Mouse (Mus musculus) lung, embryonic 14.5 days (tissue): ENCODE results near the gene Nup93. TPM values are rescaled to one million over a fixed set of nuclear protein-coding genes. Genes with fewer than 3 reads are reported as not detected.

ENCODE experiments used
- ATAC-seq: fragments of 200-750 bp; cut with Nextera tagmentation; 2 replicates; pipeline ENCODE4 v1.8.0; 2017; ENCODE audit warnings: mild to moderate bottlenecking, moderate TSS enrichment, moderate library complexity; ENCODE audit not compliant: insufficient read depth
- DNase-seq: peaks from one replicate; pipeline ENCODE4 v3.0.0-alpha.2; 2015
- H3K27ac ChIP-seq: fragments of 300-500 bp; sonication (generic); 2 replicates; pipeline ENCODE4 v1.5.1; 2014; ENCODE audit warnings: low read depth, mild to moderate bottlenecking, moderate library complexity
- H3K27me3 ChIP-seq: fragments of 300-500 bp; sonication (generic); 2 replicates; pipeline ENCODE4 v1.6.1; 2014; ENCODE audit warnings: low read length, control low read depth; ENCODE audit not compliant: insufficient read depth
- H3K36me3 ChIP-seq: fragments of 300-500 bp; sonication (generic); 2 replicates; pipeline ENCODE4 v1.6.1; 2014; ENCODE audit warnings: control low read depth; ENCODE audit not compliant: insufficient read depth
- H3K4me1 ChIP-seq: fragments of 300-500 bp; sonication (generic); 2 replicates; pipeline ENCODE4 v1.6.1; 2014; ENCODE audit warnings: antibody characterized with exemption, control low read depth; ENCODE audit not compliant: insufficient read depth
- H3K4me2 ChIP-seq: fragments of 300-500 bp; sonication (generic); 2 replicates; pipeline ENCODE4 v1.6.1; 2014; ENCODE audit warnings: mild to moderate bottlenecking
- H3K4me3 ChIP-seq: fragments of 300-500 bp; sonication (generic); 2 replicates; pipeline ENCODE4 v1.5.1; 2014; ENCODE audit warnings: low read depth, low read length
- H3K9ac ChIP-seq: fragments of 300-500 bp; sonication (generic); 2 replicates; pipeline ENCODE4 v1.6.1; 2014
- H3K9me3 ChIP-seq: fragments of 300-500 bp; sonication (generic); 2 replicates; pipeline ENCODE4 v1.6.1; 2016; ENCODE audit warnings: low read depth, low read length, control low read depth
- CTCF ChIP-seq: IDR thresholded peaks from 2 replicates; pipeline ENCODE4 v1.5.1; 2016; ENCODE audit warnings: antibody characterized with exemption, low read depth
- WGBS: fragments of 180-500 bp; shearing (Covaris S2); extraction: QIAGEN DNeasy Blood & Tissue Kit; methylation state at CpG from one replicate; pipeline ENCODE4 v1.1.7; 2014; 5-methylcytosine and 5-hydroxymethylcytosine counted together
- polyA plus RNA-seq: library from polyadenylated mRNA; unstranded; fragments of >200 nt; fragmentation: Nextera tagmentation; extraction: Ambion mirVana; gene quantifications from 2 replicates; pipeline ENCODE4 v1.2.1, GENCODE M21; 2014

The Nup93 gene
- polyA plus RNA-seq, 1 experiment from 2014 or later: 126 TPM

- ATAC-seq (no peak), DNase-seq (no peak)
- peak overlapping the region; percentile 81 for H3K4me2 ChIP-seq
- H3K27ac ChIP-seq: 0 out of 2 replicates have a peak overlapping the region, but pooled peaks have one; percentile 18
- H3K4me1 ChIP-seq: peaks cover 3% of the 10 kb centered on the region; the same call in 1 of the 2 replicates
- WGBS: 61% methylated on average over 6 of the region's 6 CpGs
- H3K9ac ChIP-seq: no peak overlapping the region
- H3K36me3 ChIP-seq: no peaks in the 10 kb centered on the region
- no peak for TF ChIP-seq CTCF
- no peaks in the 10 kb centered on the region for H3K27me3 ChIP-seq
- peak overlapping the region; percentile 88 for H3K4me3 ChIP-seq
- no peaks in the 10 kb centered on the region for H3K9me3 ChIP-seq
Measured at GRCm38 (mm10) chr8:94213819-94214218, 545 bp upstream of the Nup93 start.

- no peak for ATAC-seq
- no peak for TF ChIP-seq CTCF
Measured at GRCm38 (mm10) chr8:94227381-94227939, 13.1 kb downstream of the Nup93 start.

GRCm38 (mm10) chr8:94240240-94240751, 25.9 kb downstream of the Nup93 start:
- Histone ChIP-seq H3K4me1 (no peaks in the 10 kb centered on the region), H3K9me3 (no peaks in the 10 kb centered on the region), H3K4me3 (no peak overlapping the region), H3K36me3 (peaks cover 18% of the 10 kb centered on the region; the same call in 1 of the 2 replicates), H3K27me3 (no peaks in the 10 kb centered on the region), H3K4me2 (no peak overlapping the region), H3K27ac (no peak overlapping the region), H3K9ac (no peak overlapping the region)
- DNase-seq: no peak
- no peak for ATAC-seq
- WGBS: 85% methylated on average over 4 of the region's 4 CpGs
- TF ChIP-seq CTCF: no peak

More at GRCm38 (mm10) chr8:94227381-94227939, 13.1 kb downstream of the Nup93 start:
- peaks cover 26% of the 10 kb centered on the region; the same call in 1 of the 2 replicates for H3K36me3 ChIP-seq
- DNase-seq: no peak
- no peaks in the 10 kb centered on the region for H3K9me3 ChIP-seq
- no peak overlapping the region for H3K9ac ChIP-seq
- H3K4me3 ChIP-seq: no peak overlapping the region
- WGBS: 79% methylated on average over 7 of the region's 7 CpGs
- no peaks in the 10 kb centered on the region for H3K4me1 ChIP-seq
- H3K27ac ChIP-seq: no peak overlapping the region
- H3K27me3 ChIP-seq: no peaks in the 10 kb centered on the region
- no peak overlapping the region for H3K4me2 ChIP-seq

GRCm38 (mm10) chr8:94249836-94250435, 35.6 kb downstream of the Nup93 start:
- no peak overlapping the region for H3K9ac ChIP-seq
- H3K9me3 ChIP-seq: no peaks in the 10 kb centered on the region
- no peak for DNase-seq
- H3K27me3 ChIP-seq: no peaks in the 10 kb centered on the region
- H3K36me3 ChIP-seq: 0 out of 2 replicates have a peak, but pooled peaks cover 4% of the 10 kb centered on the region
- TF ChIP-seq CTCF: no peak
- no peak for ATAC-seq
- no peak overlapping the region for H3K4me3 ChIP-seq
- no peaks in the 10 kb centered on the region for H3K4me1 ChIP-seq
- no peak overlapping the region for H3K4me2 ChIP-seq
- H3K27ac ChIP-seq: no peak overlapping the region
- WGBS: 64% methylated on average over 2 of the region's 2 CpGs

GRCm38 (mm10) chr8:94258881-94259280, 44.5 kb downstream of the Nup93 start:
- Histone ChIP-seq H3K36me3 (no peaks in the 10 kb centered on the region), H3K4me2 (no peak overlapping the region), H3K4me1 (no peaks in the 10 kb centered on the region), H3K9ac (no peak overlapping the region), H3K27ac (no peak overlapping the region), H3K27me3 (no peaks in the 10 kb centered on the region), H3K9me3 (no peaks in the 10 kb centered on the region), H3K4me3 (no peak overlapping the region)
- DNase-seq (no peak), ATAC-seq (no peak)
- no peak for TF ChIP-seq CTCF
- 83% methylated on average over 6 of the region's 6 CpGs for WGBS

- H3K27me3 ChIP-seq: no peaks in the 10 kb centered on the region
- H3K36me3 ChIP-seq: no peaks in the 10 kb centered on the region
- WGBS: 59% methylated on average over 3 of the region's 3 CpGs
- H3K9me3 ChIP-seq: no peaks in the 10 kb centered on the region
- no peak overlapping the region for H3K4me2 ChIP-seq
- H3K27ac ChIP-seq: no peak overlapping the region
- H3K4me1 ChIP-seq: peaks cover 6% of the 10 kb centered on the region; the same call in 1 of the 2 replicates
- no peak for TF ChIP-seq CTCF
- no peak for DNase-seq
- ATAC-seq: no peak
- H3K9ac ChIP-seq: no peak overlapping the region
- no peak overlapping the region for H3K4me3 ChIP-seq
Measured at GRCm38 (mm10) chr8:94262626-94263297, 48.4 kb downstream of the Nup93 start.
